Mouse (Mus musculus) megakaryocyte-erythroid progenitor cell, adult 5-6 weeks (primary cell): ENCODE measurements around the gene Ly6g5c. TPM values are rescaled to one million over a fixed set of nuclear protein-coding genes. Genes with fewer than 3 reads are reported as not detected.
"Not testable (repeated sequence)": the region's sequence is repeated elsewhere in the genome, so short reads cannot be mapped to it uniquely, and the experiment has no call there.

Experiments used
- ATAC-seq: replicated peaks from 2 replicates; pipeline ENCODE4 v1.8.0; 2016; ENCODE audit warnings: mild to moderate bottlenecking, inconsistent platforms; ENCODE audit not compliant: severe bottlenecking, poor library complexity, low FRiP score, low TSS enrichment
- total RNA-seq, 2 experiments: library from RNA; stranded (forward) in 1 of 2; stranded (reverse) in 1 of 2; fragments of 200-1000, 215-1000 nt in 1 of 2; fragments of >200 nt in 1 of 2; fragmentation: Nextera tagmentation in 1 of 2; gene quantifications; 2 replicates each; pipeline ENCODE4 v1.2.3; 2014 to 2017

The Ly6g5c gene
- total RNA-seq, 2 experiments from 2014 or later = not detected

- no peak for ATAC-seq
These were observed 4.0 kb upstream of the Ly6g5c start for GRCm38 (mm10) chr17:35104079-35104478.

GRCm38 (mm10) chr17:35104754-35105153, 3.3 kb upstream of the Ly6g5c start:
- ATAC-seq = peak; percentile 87

- peak; percentile 12; the same call in 1 of the 2 replicates for ATAC-seq
These were observed 2.2 kb upstream of the Ly6g5c start for GRCm38 (mm10) chr17:35105740-35106389.

- ATAC-seq = no peak
These were observed 1.6 kb upstream of the Ly6g5c start for GRCm38 (mm10) chr17:35106522-35106921.

GRCm38 (mm10) chr17:35111774-35112173, 3.7 kb downstream of the Ly6g5c start:
- no peak for ATAC-seq

- peak; percentile 58; the same call in 1 of the 2 replicates for ATAC-seq
These were observed 7.3 kb downstream of the Ly6g5c start, which contains the start of gene Ly6g5b for GRCm38 (mm10) chr17:35115046-35116019. Gene Ly6g5b, minus strand, starts transcription at chr17:35115428.

- no peak; the same call in 1 of the 2 replicates for ATAC-seq
These were observed 12.7 kb downstream of the Ly6g5c start for GRCm38 (mm10) chr17:35120745-35121142.

- ATAC-seq = peak; percentile 89
These were observed 13.2 kb downstream of the Ly6g5c start, which contains the start of gene Gpank1 for GRCm38 (mm10) chr17:35121143-35121799. Gene Gpank1, plus strand, starts transcription at chr17:35121455.

GRCm38 (mm10) chr17:35121871-35122303, 13.8 kb downstream of the Ly6g5c start, which contains the start of gene Csnk2b:
Gene Csnk2b, minus strand, starts transcription at chr17:35122053.
- peak; percentile 13 for ATAC-seq

GRCm38 (mm10) chr17:35123287-35123686, 15.2 kb downstream of the Ly6g5c start:
- ATAC-seq = not testable (repeated sequence)

- not testable (repeated sequence) for ATAC-seq
These were observed 16.3 kb downstream of the Ly6g5c start for GRCm38 (mm10) chr17:35124261-35124896.

- no peak for ATAC-seq
These were observed 17.0 kb downstream of the Ly6g5c start for GRCm38 (mm10) chr17:35125081-35125480.

GRCm38 (mm10) chr17:35125578-35125977, 17.5 kb downstream of the Ly6g5c start:
- ATAC-seq = no peak

GRCm38 (mm10) chr17:35126206-35126611, 18.1 kb downstream of the Ly6g5c start, which contains the start of gene D17H6S53E:
Gene D17H6S53E, plus strand, starts transcription at chr17:35126373.
- peak; percentile 43 for ATAC-seq

- no peak for ATAC-seq
These were observed 18.9 kb downstream of the Ly6g5c start for GRCm38 (mm10) chr17:35127017-35127416.

- ATAC-seq = no peak
These were observed 20.9 kb downstream of the Ly6g5c start for GRCm38 (mm10) chr17:35128996-35129395.

- no peak for ATAC-seq
These were observed 23.0 kb downstream of the Ly6g5c start for GRCm38 (mm10) chr17:35131038-35131437.

- ATAC-seq = no peak
These were observed 23.6 kb downstream of the Ly6g5c start, which contains the start of gene Apom for GRCm38 (mm10) chr17:35131500-35132173. Gene Apom, minus strand, starts transcription at chr17:35132050.
